Mouse (Mus musculus) left cerebral cortex, postnatal 36 days (tissue): ENCODE results near the gene Scrg1. TPM values are rescaled to one million over a fixed set of nuclear protein-coding genes. Genes with fewer than 3 reads are reported as not detected.
A peak's percentile ranks its signal among the peaks of the same experiment; 100 is the strongest.
"Not testable (repeated sequence)": the region's sequence is repeated elsewhere in the genome, so short reads cannot be mapped to it uniquely, and the experiment has no call there.

Source experiments
- DNase-seq, 2 experiments: peaks; one replicate each; pipeline ENCODE4 v3.0.0; 2021 to 2022; ENCODE audit warnings: low spot score in 2 of 2, mixed read lengths in 1 of 2
- intact Hi-C: fragments of 180-260 bp; cut with DNase I; formaldehyde crosslinking; loops from one replicate; pipeline ENCODE4 v1.15.1; 2025
- total RNA-seq, 2 experiments: library from RNA; stranded (reverse); gene quantifications; 2 replicates each; pipeline ENCODE4 v1.2.3; 2021

Scrg1 gene
- total RNA-seq = 10 to 100 TPM; 44.0 to 48.8 TPM

GRCm38 (mm10) chr8:57455765-57456164, at the start of gene Scrg1:
Gene Scrg1, plus strand, starts transcription at chr8:57455923.
- no peak for DNase-seq
- intact Hi-C loops = no loop called here

- intact Hi-C loops = no loop called here
- no peak for DNase-seq
These were observed 49.4 kb upstream of the Scrg1 start for GRCm38 (mm10) chr8:57406366-57406765.

- DNase-seq = no peak
- intact Hi-C loops = no loop called here
These were observed 46.4 kb upstream of the Scrg1 start for GRCm38 (mm10) chr8:57409333-57409732.

GRCm38 (mm10) chr8:57409779-57410472, 45.8 kb upstream of the Scrg1 start:
- no peak for DNase-seq
- intact Hi-C loops = loop anchor here (5.0 kb wide), 1 partner anchor 58 kb away; no protein-coding TSS in a partner anchor

- DNase-seq = no peak
- intact Hi-C loops = loop anchor here (5.0 kb wide), 1 partner anchor 58 kb away; no protein-coding TSS in a partner anchor
These were observed 45.3 kb upstream of the Scrg1 start for GRCm38 (mm10) chr8:57410473-57410863.

GRCm38 (mm10) chr8:57411366-57411765, 44.4 kb upstream of the Scrg1 start:
- intact Hi-C loops = loop anchor here (5.0 kb wide), 1 partner anchor 59 kb away; no protein-coding TSS in a partner anchor
- DNase-seq = no peak

GRCm38 (mm10) chr8:57416827-57417226, 38.9 kb upstream of the Scrg1 start:
- no peak for DNase-seq
- intact Hi-C loops = no loop called here

GRCm38 (mm10) chr8:57426074-57426473, 29.6 kb upstream of the Scrg1 start:
- no peak for DNase-seq
- intact Hi-C loops = loop anchor here (5.0 to 10.0 kb wide), 3 partner anchors 69 to 541 kb away; no protein-coding TSS in a partner anchor

- DNase-seq = no peak
- intact Hi-C loops = loop anchor here (2.0 to 10.0 kb wide), 4 partner anchors 70 to 543 kb away; no protein-coding TSS in a partner anchor
These were observed 27.9 kb upstream of the Scrg1 start for GRCm38 (mm10) chr8:57427581-57428366.

GRCm38 (mm10) chr8:57428566-57428965, 27.2 kb upstream of the Scrg1 start:
- DNase-seq = no peak
- intact Hi-C loops = loop anchor here (2.0 to 10.0 kb wide), 4 partner anchors 71 to 544 kb away; no protein-coding TSS in a partner anchor

- peak; percentile 30 to 67 for DNase-seq
- intact Hi-C loops = loop anchor here (1.0 to 10.0 kb wide), 5 partner anchors 72 to 545 kb away; no protein-coding TSS in a partner anchor
These were observed 26.4 kb upstream of the Scrg1 start for GRCm38 (mm10) chr8:57429166-57429887.

- intact Hi-C loops = loop anchor here (1.0 to 10.0 kb wide), 5 partner anchors 73 to 545 kb away; no protein-coding TSS in a partner anchor
- DNase-seq = not testable (repeated sequence)
These were observed 25.8 kb upstream of the Scrg1 start for GRCm38 (mm10) chr8:57429888-57430274.

- intact Hi-C loops = no loop called here
- peak; percentile 24 to 25 for DNase-seq
These were observed 24.8 kb upstream of the Scrg1 start for GRCm38 (mm10) chr8:57430901-57431300.

- DNase-seq = no peak
- intact Hi-C loops = no loop called here
These were observed 22.9 kb upstream of the Scrg1 start for GRCm38 (mm10) chr8:57432802-57433201.

GRCm38 (mm10) chr8:57435768-57436436, 19.8 kb upstream of the Scrg1 start:
- intact Hi-C loops = loop anchor here (5.0 kb wide), 1 partner anchor 51 kb away; the partner anchor contains the start of gene Sap30
- DNase-seq = peak; percentile 70 to 74

- DNase-seq = no peak
- intact Hi-C loops = loop anchor here (5.0 kb wide), 1 partner anchor 51 kb away; the partner anchor contains the start of gene Sap30
These were observed 19.3 kb upstream of the Scrg1 start for GRCm38 (mm10) chr8:57436437-57436796.

- intact Hi-C loops = no loop called here
- DNase-seq = no peak
These were observed 14.6 kb upstream of the Scrg1 start for GRCm38 (mm10) chr8:57441131-57441530.

- no peak for DNase-seq
- intact Hi-C loops = no loop called here
These were observed 14.2 kb upstream of the Scrg1 start for GRCm38 (mm10) chr8:57441556-57441955.

- intact Hi-C loops = no loop called here
- no peak for DNase-seq
These were observed 12.4 kb upstream of the Scrg1 start for GRCm38 (mm10) chr8:57443289-57443688.
